Mouse (Mus musculus) kidney, adult 9 months (tissue): Measurements from ENCODE around the gene Pim1.
"Not testable (repeated sequence)": the region's sequence is repeated elsewhere in the genome, so short reads cannot be mapped to it uniquely, and the experiment has no call there.

Experiments used
- DNase-seq: peaks from one replicate; pipeline ENCODE4 v3.0.0; 2022

Gene Pim1

GRCm38 (mm10) chr17:29496211-29497070 lies 5.9 kb downstream of the Pim1 start:
- no peak for DNase-seq

DNA sequence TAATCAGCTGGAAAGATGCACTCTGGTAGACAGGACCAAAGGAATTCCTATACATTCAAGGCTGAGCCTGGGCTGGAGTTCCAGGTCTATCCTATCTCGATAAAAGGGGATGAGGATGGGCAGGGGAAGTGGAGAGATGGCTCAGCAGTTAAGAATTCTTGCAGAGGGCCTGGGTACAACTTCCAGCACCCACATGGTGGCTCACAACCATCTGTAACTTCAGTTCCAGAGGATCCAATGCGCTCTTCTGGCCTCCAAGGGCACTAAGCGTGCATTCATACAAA lies 6.5 kb downstream of the Pim1 start:
- DNase-seq: no peak

DNA sequence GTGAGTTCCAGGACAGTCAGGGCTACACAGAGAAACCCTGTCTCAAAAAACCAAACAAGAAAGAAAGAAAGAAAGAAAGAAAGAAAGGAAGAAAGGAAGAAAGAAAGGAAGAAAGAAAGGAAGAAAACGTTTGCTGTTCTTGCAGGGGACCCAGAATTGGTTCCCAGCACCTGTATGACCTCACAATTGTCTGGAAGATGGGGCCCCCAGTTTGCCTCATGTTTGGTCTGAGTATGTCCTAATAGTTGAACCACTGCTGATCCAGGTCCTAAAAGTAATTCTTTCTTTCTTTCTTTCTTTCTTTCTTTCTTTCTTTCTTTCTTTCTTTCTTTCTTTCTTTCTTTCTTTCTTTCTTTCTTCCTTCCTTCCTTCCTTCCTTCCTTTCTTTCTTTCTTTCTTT lies 6.9 kb downstream of the Pim1 start:
- DNase-seq: not testable (repeated sequence)

- DNase-seq: no peak
These were observed 7.5 kb downstream of the Pim1 start for GRCm38 (mm10) chr17:29498028-29498427.

DNA sequence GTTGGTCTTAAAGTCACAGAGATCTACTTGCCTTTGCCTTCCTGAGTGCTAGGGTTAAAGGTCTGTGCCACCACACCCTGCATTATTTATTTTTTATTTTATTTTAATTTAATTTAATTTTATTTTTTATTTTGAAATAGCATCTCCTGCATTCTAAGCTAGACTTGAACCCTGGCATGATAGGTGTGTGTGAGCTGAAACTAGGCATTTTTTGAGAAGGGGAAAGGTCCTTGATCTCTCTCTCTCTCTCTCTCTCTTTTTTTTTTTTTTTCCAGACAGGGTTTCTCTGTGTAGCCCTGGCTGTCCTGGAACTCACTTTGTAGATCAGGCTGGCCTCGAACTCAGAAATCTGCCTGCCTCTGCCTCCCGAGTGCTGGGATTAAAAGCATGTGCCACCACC lies 8.4 kb downstream of the Pim1 start:
- not testable (repeated sequence) for DNase-seq

DNA sequence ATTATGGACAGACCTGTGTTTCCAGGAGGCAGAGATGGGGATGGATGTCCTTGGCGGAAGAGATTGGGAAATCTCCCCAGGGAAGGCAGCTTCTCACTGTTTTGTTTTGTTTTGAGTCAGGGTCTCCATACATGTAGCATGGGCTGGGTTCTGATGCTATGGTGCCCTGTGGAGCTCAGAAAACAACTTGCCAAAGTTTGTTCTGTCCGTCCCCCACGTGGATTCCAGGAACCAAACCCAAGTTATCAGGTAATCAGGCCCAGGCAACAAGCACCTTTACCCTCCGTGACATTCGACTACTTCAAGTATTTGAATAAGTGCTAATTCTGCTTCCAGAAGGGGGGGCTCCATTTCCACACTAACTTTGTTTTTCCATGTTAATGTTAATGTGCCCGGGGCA lies 9.0 kb downstream of the Pim1 start:
- no peak for DNase-seq

DNA sequence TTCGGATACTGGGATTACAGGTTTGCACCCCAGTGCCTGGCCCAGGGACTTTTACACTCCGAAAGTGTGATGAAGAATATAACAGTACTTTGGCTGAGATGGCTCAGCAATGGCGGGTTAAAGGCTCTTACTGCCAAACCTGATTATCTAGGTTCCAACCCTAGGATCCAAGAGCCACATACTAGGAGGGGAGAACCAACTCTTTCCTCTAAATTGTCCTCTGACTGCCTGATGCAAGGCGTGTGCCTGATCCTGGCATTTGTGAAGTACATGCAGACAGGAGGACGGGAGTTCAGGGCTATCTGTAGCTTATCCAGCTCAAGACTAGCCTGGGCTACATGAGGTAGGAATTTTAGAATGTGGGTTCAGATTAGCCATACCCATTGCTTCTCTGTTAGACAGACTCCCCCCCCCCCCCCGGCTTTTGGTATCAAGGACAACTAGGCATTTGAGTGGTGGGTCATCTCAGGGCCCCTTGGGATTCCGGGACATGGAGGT lies 9.7 kb downstream of the Pim1 start:
- no peak for DNase-seq

- DNase-seq: no peak
These were observed 10.4 kb downstream of the Pim1 start for GRCm38 (mm10) chr17:29500802-29501469.

DNA sequence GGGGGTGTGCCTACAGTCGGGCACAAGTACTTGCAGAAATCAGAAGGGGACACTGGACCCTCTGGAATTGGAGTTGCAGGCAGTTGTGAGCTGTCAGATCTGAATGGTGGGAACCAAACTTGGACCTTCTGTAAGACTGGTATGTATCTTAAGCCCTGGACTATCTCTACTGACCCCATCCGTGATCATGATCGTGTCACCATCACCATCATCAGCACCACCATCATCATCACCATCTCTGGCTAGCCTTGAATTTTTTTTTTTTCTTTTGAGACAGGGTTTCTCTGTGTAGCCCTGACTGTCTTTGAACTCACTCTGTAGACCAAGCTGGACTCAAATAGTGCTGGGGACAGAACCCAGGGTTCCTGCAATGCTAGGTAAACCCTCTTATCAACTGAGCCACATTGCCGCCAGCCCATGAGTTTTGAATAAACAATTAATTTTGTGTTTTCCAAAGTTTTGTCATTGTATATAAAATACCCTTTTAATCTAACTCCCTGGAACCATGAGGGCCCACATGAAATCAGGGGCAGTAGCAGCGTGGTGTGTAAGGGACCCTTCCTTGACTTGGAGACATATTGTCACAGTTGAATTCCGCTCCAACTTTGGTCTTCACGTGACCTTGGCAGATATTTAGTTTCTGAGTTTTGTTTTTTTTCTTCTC lies 11.6 kb downstream of the Pim1 start:
- no peak for DNase-seq

GRCm38 (mm10) chr17:29502669-29503665 lies 12.4 kb downstream of the Pim1 start:
- DNase-seq: no peak

- DNase-seq: no peak
These were observed 13.1 kb downstream of the Pim1 start for GRCm38 (mm10) chr17:29503700-29504099.

- DNase-seq: no peak
These were observed 18.5 kb downstream of the Pim1 start for GRCm38 (mm10) chr17:29508927-29509608.

DNA sequence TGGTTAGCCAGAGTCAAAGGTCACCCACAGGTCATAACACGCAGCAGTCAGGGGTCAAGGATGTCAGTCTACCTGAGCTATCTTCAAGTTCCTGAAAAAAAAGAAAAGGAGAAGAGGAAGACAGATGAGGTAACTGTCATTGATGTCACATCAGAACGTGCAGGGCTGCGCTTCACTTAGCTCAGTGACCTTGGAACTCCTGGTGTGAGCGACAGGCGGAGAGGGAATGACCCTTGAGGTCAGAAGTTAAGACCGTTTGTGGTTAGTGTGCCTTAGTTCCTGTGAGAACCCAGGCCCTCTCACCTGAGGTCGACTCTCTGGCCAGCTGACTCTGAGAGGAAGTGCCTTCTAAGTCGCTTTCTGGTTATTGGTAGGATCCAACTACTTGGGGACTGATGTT lies 20.1 kb downstream of the Pim1 start:
- DNase-seq: no peak

- DNase-seq: peak; percentile 78
These were observed 22.6 kb downstream of the Pim1 start for GRCm38 (mm10) chr17:29513044-29513730.

DNA sequence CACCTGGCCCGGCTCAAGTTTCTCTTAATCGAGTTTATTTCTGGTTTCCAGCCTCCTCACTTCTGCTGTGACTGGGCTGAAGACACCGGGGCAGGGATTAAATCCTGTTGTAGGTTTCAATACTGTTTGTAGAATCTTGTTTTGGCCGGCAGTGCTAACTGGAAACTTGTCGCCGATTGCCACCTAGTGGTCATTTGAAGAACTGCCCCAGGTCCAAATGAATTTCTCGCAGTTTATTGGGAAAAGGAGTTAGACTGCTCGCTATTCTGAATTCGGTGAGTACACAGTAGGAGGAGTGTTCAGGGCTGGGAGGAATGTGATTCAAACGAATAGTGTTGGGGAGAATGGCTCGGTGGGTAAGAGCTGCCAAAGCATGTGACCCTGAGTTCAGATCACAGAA lies 23.9 kb downstream of the Pim1 start:
- peak; percentile 87 for DNase-seq

DNA sequence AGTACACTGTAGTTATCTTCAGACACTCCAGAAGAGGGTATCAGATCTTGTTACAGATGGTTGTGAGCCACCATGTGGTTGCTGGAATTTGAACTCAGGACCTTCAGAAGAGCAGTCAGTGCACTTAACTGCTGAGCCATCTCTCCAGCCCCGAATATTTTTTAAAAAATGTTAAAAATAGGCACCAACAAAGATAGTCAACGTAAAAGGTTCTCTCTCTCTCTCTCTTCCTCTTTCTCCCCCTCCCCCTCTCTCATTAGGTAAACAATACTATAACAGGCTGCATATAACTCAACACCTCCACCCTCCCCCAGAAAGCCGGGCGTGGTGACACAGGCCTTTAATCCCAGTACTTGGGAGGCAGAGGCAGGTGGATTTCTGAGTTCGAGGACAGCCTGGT lies 28.1 kb downstream of the Pim1 start:
- not testable (repeated sequence) for DNase-seq

DNA sequence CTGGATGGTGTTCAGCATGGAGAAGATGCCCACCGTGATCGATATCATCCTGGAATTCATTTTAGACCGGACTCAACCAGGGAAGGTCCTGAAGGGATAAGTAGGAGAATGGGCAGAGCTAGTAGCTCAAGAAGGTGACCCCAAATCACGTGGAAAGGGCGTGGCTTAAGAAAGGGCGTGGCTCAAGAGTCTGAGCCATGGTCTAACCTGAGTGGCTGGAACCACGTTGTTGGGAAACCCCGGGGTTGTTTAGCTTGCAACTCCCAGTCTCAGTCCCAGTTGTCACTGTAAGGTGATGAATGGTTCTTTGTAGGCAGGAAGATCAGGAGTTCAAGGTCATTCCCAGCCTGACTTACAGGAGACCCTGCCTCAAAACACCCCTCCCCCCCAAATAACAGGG lies 29.2 kb downstream of the Pim1 start:
- no peak for DNase-seq

- no peak for DNase-seq
These were observed 35.1 kb downstream of the Pim1 start for GRCm38 (mm10) chr17:29525613-29526012.

- no peak for DNase-seq
These were observed 38.1 kb downstream of the Pim1 start for GRCm38 (mm10) chr17:29528568-29529187.

DNA sequence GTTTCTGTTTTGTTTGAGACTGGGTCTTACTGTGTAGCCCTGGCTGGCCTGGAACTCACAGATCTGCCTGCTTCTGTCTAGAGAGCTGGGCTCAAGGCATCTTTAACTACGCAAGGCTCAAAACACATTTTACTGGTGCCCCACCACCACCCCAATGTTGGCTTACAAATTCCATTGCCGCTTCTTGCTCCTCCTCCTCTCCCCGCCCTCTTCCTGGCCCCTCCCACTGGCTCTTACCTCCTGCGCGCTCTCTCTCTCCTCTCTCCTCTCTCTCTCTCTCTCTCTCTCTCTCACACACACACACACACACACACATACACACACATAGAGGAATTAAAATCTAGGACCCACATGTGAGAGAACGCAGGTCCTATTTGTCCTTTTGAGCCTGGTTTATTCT lies 40.0 kb downstream of the Pim1 start:
- DNase-seq: no peak

- DNase-seq: no peak
These were observed 40.7 kb downstream of the Pim1 start for GRCm38 (mm10) chr17:29531278-29531677.
